Mouse (Mus musculus): Measurements from ENCODE around the gene Odf3b. TPM values are rescaled to one million over a fixed set of nuclear protein-coding genes. Genes with fewer than 3 reads are reported as not detected.

Odf3b gene
- 0.90 and 2.7 TPM in 2 replicates for total RNA-seq (2015)
- total RNA-seq (2017) = 1.9 and 3.7 TPM in 2 replicates

- ATAC-seq (replicated peaks; ENCODE audit: poor library complexity) = peak; percentile 22
Observed at GRCm38 (mm10) chr15:89378831-89379401, at the start of gene Odf3b. Odf3b (minus strand) TSS chr15:89379282.

- ATAC-seq (replicated peaks; ENCODE audit: poor library complexity) = no peak
Observed at GRCm38 (mm10) chr15:89428136-89428790, 49.2 kb upstream of the Odf3b start.

GRCm38 (mm10) chr15:89426716-89427115, 47.6 kb upstream of the Odf3b start:
- no peak for ATAC-seq (replicated peaks; ENCODE audit: poor library complexity)

GRCm38 (mm10) chr15:89425711-89426121, 46.6 kb upstream of the Odf3b start, which contains the start of gene Cpt1b:
Cpt1b (minus strand) TSS chr15:89425863.
- no peak for ATAC-seq (replicated peaks; ENCODE audit: poor library complexity)

- ATAC-seq (replicated peaks; ENCODE audit: poor library complexity) = no peak
Observed at GRCm38 (mm10) chr15:89424621-89425020, 45.5 kb upstream of the Odf3b start.

GRCm38 (mm10) chr15:89421938-89422337, 42.9 kb upstream of the Odf3b start:
- no peak for ATAC-seq (replicated peaks; ENCODE audit: poor library complexity)

GRCm38 (mm10) chr15:89415282-89415681, 36.2 kb upstream of the Odf3b start:
- no peak for ATAC-seq (replicated peaks; ENCODE audit: poor library complexity)

GRCm38 (mm10) chr15:89410118-89410517, 31.0 kb upstream of the Odf3b start, which contains the start of gene Syce3:
Syce3 (minus strand) TSS chr15:89410503.
- no peak for ATAC-seq (replicated peaks; ENCODE audit: poor library complexity)

GRCm38 (mm10) chr15:89406691-89407090, 27.6 kb upstream of the Odf3b start:
- no peak for ATAC-seq (replicated peaks; ENCODE audit: poor library complexity)

- ATAC-seq (replicated peaks; ENCODE audit: poor library complexity) = no peak
Observed at GRCm38 (mm10) chr15:89404831-89405623, 25.9 kb upstream of the Odf3b start.

- ATAC-seq (replicated peaks; ENCODE audit: poor library complexity) = no peak
Observed at GRCm38 (mm10) chr15:89402471-89402870, 23.4 kb upstream of the Odf3b start.

- no peak for ATAC-seq (replicated peaks; ENCODE audit: poor library complexity)
Observed at GRCm38 (mm10) chr15:89399716-89400115, 20.6 kb upstream of the Odf3b start.

GRCm38 (mm10) chr15:89398146-89398545, 19.1 kb upstream of the Odf3b start:
- ATAC-seq (replicated peaks; ENCODE audit: poor library complexity) = no peak

- ATAC-seq (replicated peaks; ENCODE audit: poor library complexity) = no peak
Observed at GRCm38 (mm10) chr15:89396883-89397282, 17.8 kb upstream of the Odf3b start.

GRCm38 (mm10) chr15:89390081-89390480, 11.0 kb upstream of the Odf3b start:
- no peak for ATAC-seq (replicated peaks; ENCODE audit: poor library complexity)

- ATAC-seq (replicated peaks; ENCODE audit: poor library complexity) = peak; percentile 36
Observed at GRCm38 (mm10) chr15:89387127-89387526, 8.0 kb upstream of the Odf3b start.

- no peak for ATAC-seq (replicated peaks; ENCODE audit: poor library complexity)
Observed at GRCm38 (mm10) chr15:89384617-89385016, 5.5 kb upstream of the Odf3b start, which contains the start of gene Klhdc7b. Klhdc7b (plus strand) TSS chr15:89384917.

GRCm38 (mm10) chr15:89379429-89379828, 347 bp upstream of the Odf3b start:
- peak; percentile 73 for ATAC-seq (replicated peaks; ENCODE audit: poor library complexity)

- peak; percentile 5 for ATAC-seq (replicated peaks; ENCODE audit: poor library complexity)
Observed at GRCm38 (mm10) chr15:89377938-89378828, 899 bp downstream of the Odf3b start.

- no peak for ATAC-seq (replicated peaks; ENCODE audit: poor library complexity)
Observed at GRCm38 (mm10) chr15:89377362-89377761, 1.7 kb downstream of the Odf3b start.

GRCm38 (mm10) chr15:89376957-89377356, 2.1 kb downstream of the Odf3b start, which contains the start of gene Tymp:
Tymp (minus strand) TSS chr15:89377039.
- no peak for ATAC-seq (replicated peaks; ENCODE audit: poor library complexity)
